Mouse (Mus musculus) MEL (cell line): ENCODE results near the gene Kif3b. TPM values are rescaled to one million over a fixed set of nuclear protein-coding genes. Genes with fewer than 3 reads are reported as not detected.
A peak's percentile ranks its signal among the peaks of the same experiment; 100 is the strongest.

Experiments used
- DNase-seq: peaks from one replicate; pipeline ENCODE4 v3.0.0; 2011; ENCODE audit warnings: low read depth, low spot score
- H3K27ac ChIP-seq: 2 replicates; pipeline ENCODE4 v1.5.1; 2012; ENCODE audit warnings: low read depth, mild to moderate bottlenecking, control low read depth, low read length, moderate library complexity; ENCODE audit not compliant: control insufficient read depth
- H3K27me3 ChIP-seq, 2 experiments: fragments of 150-350 bp in 1 of 2; sonication (generic) in 1 of 2; 2 replicates each; pipeline ENCODE4 v1.6.1; 2012; ENCODE audit warnings: low read length in 2 of 2, mild to moderate bottlenecking in 2 of 2, improper control_type of control experiment in 1 of 2, moderate library complexity in 1 of 2; ENCODE audit not compliant: insufficient read depth in 2 of 2, control insufficient read depth in 1 of 2
- H3K36me3 ChIP-seq, 2 experiments: 2 replicates each; pipeline ENCODE4 v1.6.1; 2012 to 2014; ENCODE audit warnings: low read length in 2 of 2, improper control_type of control experiment in 1 of 2, inconsistent platforms in 1 of 2, mild to moderate bottlenecking in 1 of 2; ENCODE audit not compliant: insufficient read depth in 2 of 2, control insufficient read depth in 1 of 2
- H3K4me1 ChIP-seq, 2 experiments: fragments of 150-350 bp in 1 of 2; sonication (generic) in 1 of 2; 2 replicates each; pipeline ENCODE4 v1.6.1; 2012; ENCODE audit warnings: low read length in 2 of 2, improper control_type of control experiment in 1 of 2, mild to moderate bottlenecking in 1 of 2; ENCODE audit not compliant: insufficient read depth in 2 of 2, control insufficient read depth in 1 of 2
- H3K4me3 ChIP-seq, 2 experiments: fragments of 150-350 bp in 1 of 2; sonication (generic) in 1 of 2; 2 replicates each; pipeline ENCODE4 v1.5.1; 2012; ENCODE audit warnings: low read depth in 2 of 2, low read length in 2 of 2, mild to moderate bottlenecking in 2 of 2, moderate library complexity in 2 of 2, control low read depth in 1 of 2, improper control_type of control experiment in 1 of 2; ENCODE audit not compliant: control insufficient read depth in 1 of 2, insufficient read depth in 1 of 2
- H3K79me2 ChIP-seq: 2 replicates; pipeline ENCODE4 v1.6.1; 2012; ENCODE audit warnings: mild to moderate bottlenecking, low read length, moderate library complexity; ENCODE audit not compliant: control insufficient read depth, poor library complexity, insufficient read depth
- H3K9ac ChIP-seq: 2 replicates; pipeline ENCODE4 v1.6.1; 2012; ENCODE audit warnings: low read depth, mild to moderate bottlenecking, control low read depth, low read length, moderate library complexity; ENCODE audit not compliant: control insufficient read depth, poor library complexity, severe bottlenecking
- H3K9me3 ChIP-seq: fragments of 150-350 bp; sonication (generic); replicated peaks from 2 replicates; pipeline ENCODE4 v1.6.1; 2012; ENCODE audit warnings: mild to moderate bottlenecking, low read length, improper control_type of control experiment, moderate library complexity; ENCODE audit not compliant: insufficient read depth
- BHLHE40 ChIP-seq: IDR thresholded peaks from 2 replicates; pipeline ENCODE4 v1.6.1; 2012; ENCODE audit warnings: low read depth, mild to moderate bottlenecking, inconsistent platforms, low read length, improper control_type of control experiment, borderline replicate concordance
- CHD1 ChIP-seq: IDR thresholded peaks from 2 replicates; pipeline ENCODE4 v1.6.1; 2012; ENCODE audit warnings: low read depth, mild to moderate bottlenecking, inconsistent platforms, low read length, improper control_type of control experiment
- CHD2 ChIP-seq: IDR thresholded peaks from 2 replicates; pipeline ENCODE4 v1.6.1; 2011; ENCODE audit warnings: low read length, improper control_type of control experiment
- E2F4 ChIP-seq: IDR thresholded peaks from 2 replicates; pipeline ENCODE4 v1.6.1; 2011; ENCODE audit warnings: low read depth, low read length, improper control_type of control experiment, borderline replicate concordance
- EP300 ChIP-seq, 2 experiments: IDR thresholded peaks; 2 replicates each; pipeline ENCODE4 v1.6.1; 2011; ENCODE audit warnings: improper control_type of control experiment in 2 of 2, low read length in 2 of 2, low read depth in 1 of 2, mild to moderate bottlenecking in 1 of 2
- ETS1 ChIP-seq: IDR thresholded peaks from 2 replicates; pipeline ENCODE4 v1.6.1; 2012; ENCODE audit warnings: low read depth, mild to moderate bottlenecking, inconsistent platforms, low read length, improper control_type of control experiment, moderate library complexity
- HCFC1 ChIP-seq: IDR thresholded peaks from 2 replicates; pipeline ENCODE4 v1.6.1; 2012; ENCODE audit warnings: low read depth, mild to moderate bottlenecking, inconsistent platforms, low read length, improper control_type of control experiment, moderate library complexity
- KAT2A ChIP-seq: conservative IDR thresholded peaks from 2 replicates; pipeline ENCODE4 v1.6.1; 2012; ENCODE audit warnings: low read depth, low read length, improper control_type of control experiment, inconsistent platforms
- MXI1 ChIP-seq: IDR thresholded peaks from 2 replicates; pipeline ENCODE4 v1.6.1; 2011; ENCODE audit warnings: mild to moderate bottlenecking, low read depth, low read length, improper control_type of control experiment
- POLR2A ChIP-seq, 2 experiments: IDR thresholded peaks; 2 replicates each; pipeline ENCODE4 v1.6.1; 2011 to 2012; ENCODE audit warnings: low read length in 2 of 2, mild to moderate bottlenecking in 2 of 2, control low read depth in 1 of 2, improper control_type of control experiment in 1 of 2, low read depth in 1 of 2, moderate library complexity in 1 of 2; ENCODE audit not compliant: control insufficient read depth in 1 of 2, insufficient read depth in 1 of 2, poor library complexity in 1 of 2
- POLR2AphosphoS2 ChIP-seq: IDR thresholded peaks from 2 replicates; pipeline ENCODE4 v1.6.1; 2011; ENCODE audit warnings: low read length, improper control_type of control experiment
- POLR2AphosphoS5 ChIP-seq: IDR thresholded peaks from 2 replicates; pipeline ENCODE4 v1.6.1; 2012; ENCODE audit warnings: low read depth, borderline replicate concordance, mild to moderate bottlenecking, inconsistent platforms, low read length, moderate library complexity, mixed read lengths
- RAD21 ChIP-seq: IDR thresholded peaks from 2 replicates; pipeline ENCODE4 v1.6.1; 2011; ENCODE audit warnings: mild to moderate bottlenecking, low read depth, low read length, improper control_type of control experiment
- RCOR1 ChIP-seq: IDR thresholded peaks from 2 replicates; pipeline ENCODE4 v1.6.1; 2012; ENCODE audit warnings: low read depth, mild to moderate bottlenecking, inconsistent platforms, low read length, improper control_type of control experiment
- SIN3A ChIP-seq: IDR thresholded peaks from 2 replicates; pipeline ENCODE4 v1.6.1; 2012; ENCODE audit warnings: low read length, improper control_type of control experiment, inconsistent platforms
- SMC3 ChIP-seq: IDR thresholded peaks from 2 replicates; pipeline ENCODE4 v1.6.1; 2011; ENCODE audit warnings: low read depth, low read length, improper control_type of control experiment
- TAL1 ChIP-seq: IDR thresholded peaks from 2 replicates; pipeline ENCODE4 v1.6.1; 2012; ENCODE audit warnings: mild to moderate bottlenecking, inconsistent platforms, low read length, moderate library complexity, mixed read lengths
- TBP ChIP-seq: IDR thresholded peaks from 2 replicates; pipeline ENCODE4 v1.8.0; 2011; ENCODE audit warnings: low read depth, low read length, improper control_type of control experiment
- TCF12 ChIP-seq: IDR thresholded peaks from 2 replicates; pipeline ENCODE4 v1.6.1; 2014; ENCODE audit warnings: low read depth, mild to moderate bottlenecking, inconsistent platforms, low read length, improper control_type of control experiment, moderate library complexity
- USF1 ChIP-seq: IDR thresholded peaks from 2 replicates; pipeline ENCODE4 v1.6.1; 2014; ENCODE audit warnings: low read depth, mild to moderate bottlenecking, inconsistent platforms, low read length, improper control_type of control experiment, moderate library complexity
- ZMIZ1 ChIP-seq: IDR thresholded peaks from 2 replicates; pipeline ENCODE4 v1.6.1; 2012; ENCODE audit warnings: low read depth, mild to moderate bottlenecking, inconsistent platforms, low read length, improper control_type of control experiment, moderate library complexity
- ZNF384 ChIP-seq: IDR thresholded peaks from 2 replicates; pipeline ENCODE4 v1.6.1; 2012; ENCODE audit warnings: low read depth, mild to moderate bottlenecking, inconsistent platforms, low read length, improper control_type of control experiment
- polyA plus RNA-seq, 2 experiments: library from polyadenylated mRNA; stranded (reverse) in 1 of 2; unstranded in 1 of 2; fragments of >175 nt in 1 of 2; fragments of >200 nt in 1 of 2; gene quantifications; 2 replicates each; pipeline versions ENCODE4 v1.2.1 to v1.2.4; 2012; ENCODE audit warnings: low replicate concordance in 2 of 2, low read depth in 1 of 2; ENCODE audit not compliant: insufficient read length in 2 of 2, insufficient read depth in 1 of 2, missing spikeins in 1 of 2
- total RNA-seq: library from RNA; depleted of rRNA; stranded (reverse); fragments of 300-350 nt; gene quantifications from 2 replicates; pipeline ENCODE4 v1.2.3, GENCODE M21; 2012

The Kif3b gene
- total and polyA plus RNA-seq, 3 experiments = 11.0 to 34.2 (median 17.9) TPM

- Histone ChIP-seq H3K4me1 (peaks cover 0 to 40% of the 10 kb centered on the region in 2 experiments), H3K9ac (no peak overlapping the region)
Measured at GRCm38 (mm10) chr2:153295196-153295595, 4.0 kb downstream of the Kif3b start.

GRCm38 (mm10) chr2:153297771-153298170 is 6.6 kb downstream of the Kif3b start:
- H3K79me2 ChIP-seq = peaks cover 30% of the 10 kb centered on the region
- H3K4me1 ChIP-seq = peaks cover 0 to 33% of the 10 kb centered on the region in 2 experiments; a peak in 3 of 4 replicates
- H3K9me3 ChIP-seq = no peaks in the 10 kb centered on the region
- H3K9ac ChIP-seq = peak overlapping the region; percentile 3
- no peak overlapping the region for H3K4me3 ChIP-seq
- peak overlapping the region; percentile 97 for H3K27ac ChIP-seq
- TF ChIP-seq TAL1 (no peak), POLR2A (IDR thresholded peaks at IDR 0.05; ENCODE audit: control insufficient read depth in 1 of 2, insufficient read depth in 1 of 2, low read depth in 1 of 2, low read length in 2 of 2, poor library complexity in 1 of 2) (no peak), TCF12 (no peak), EP300 (IDR thresholded peaks at IDR 0.05; ENCODE audit: low read depth in 1 of 2, low read length in 2 of 2) (no peak), CHD1 (no peak), ZMIZ1 (no peak)
- no peak for DNase-seq
- H3K36me3 ChIP-seq = peaks cover 0 to 22% of the 10 kb centered on the region in 2 experiments; a peak in 2 of 4 replicates
- no peaks in the 10 kb centered on the region for H3K27me3 ChIP-seq

More at GRCm38 (mm10) chr2:153295196-153295595, 4.0 kb downstream of the Kif3b start:
- no peak overlapping the region for H3K4me3 ChIP-seq
- peaks cover 0 to 20% of the 10 kb centered on the region in 2 experiments; a peak in 2 of 4 replicates for H3K36me3 ChIP-seq
- no peaks in the 10 kb centered on the region for H3K9me3 ChIP-seq
- DNase-seq = no peak
- H3K79me2 ChIP-seq = peaks cover 33% of the 10 kb centered on the region
- TF ChIP-seq TAL1 (no peak), CHD2 (no peak), E2F4 (no peak), ZNF384 (no peak), POLR2AphosphoS2 (no peak), MXI1 (no peak), RCOR1 (no peak), SMC3 (no peak), TBP (no peak), POLR2AphosphoS5 (no peak), KAT2A (no peak), CHD1 (no peak), EP300 (IDR thresholded peaks at IDR 0.05; ENCODE audit: low read depth in 1 of 2, low read length in 2 of 2) (no peak), SIN3A (no peak), HCFC1 (no peak), ETS1 (no peak), RAD21 (no peak), BHLHE40 (no peak), USF1 (no peak)
- no peaks in the 10 kb centered on the region for H3K27me3 ChIP-seq
- H3K27ac ChIP-seq = no peak overlapping the region
